Mouse (Mus musculus) bone marrow macrophage, adult 2 months (primary cell): ENCODE measurements around the gene Arhgef9.

Experiments used
- CTCF ChIP-seq: IDR thresholded peaks from 2 replicates; pipeline ENCODE4 v1.5.1; 2012; ENCODE audit warnings: low read depth, mild to moderate bottlenecking, low read length, moderate library complexity
- POLR2A ChIP-seq: IDR thresholded peaks from 2 replicates; pipeline ENCODE4 v1.6.1; 2012; ENCODE audit warnings: mild to moderate bottlenecking, low read depth, low read length, borderline replicate concordance

DNA sequence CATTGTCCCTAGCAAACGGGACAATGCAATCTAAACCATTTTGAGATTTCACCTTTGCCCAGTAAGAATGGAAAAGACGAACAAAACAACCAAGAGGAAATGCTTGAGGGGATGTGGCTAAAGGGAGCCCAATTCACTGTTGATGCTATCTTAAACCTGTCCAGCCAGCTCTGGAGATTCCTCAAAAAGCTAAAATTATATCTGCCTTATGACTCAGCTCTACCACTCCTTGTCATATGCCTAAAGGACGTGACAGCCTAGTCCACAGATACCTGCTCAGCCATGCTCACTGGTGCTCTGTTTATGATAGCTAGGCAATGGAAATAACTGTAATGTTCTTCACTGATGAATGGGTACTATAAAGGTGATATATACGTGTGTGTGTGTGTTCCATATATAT lies 109.0 kb downstream of the Arhgef9 start:
- TF ChIP-seq CTCF (no peak), POLR2A (no peak)
